ENCODE assay signal across 8 mouse cellular contexts in genomic region chr2:48624040-48624439, GRCm38 (mm10).
DNase-seq lines count a peak whose midpoint lies in the region; ATAC-seq lines count a peak whose summit lies in the region.
"Had no signal": no experiment of that assay in that cellular context is flagged by ENCODE, and none has a peak within 500 bp of the region (broad histone marks: within the 10 kb centered on the region; RNA-seq: fewer than 3 reads in every experiment).

No protein-coding gene starts in this region.

- H3K4me3 ChIP-seq in limb, embryonic 13.5 days: no peak overlapping the region
- H3K4me3 ChIP-seq in limb, embryonic 10.5 days: no peak overlapping the region
- H3K4me3 ChIP-seq in intestine, embryonic 15.5 days (replicated peaks): no peak overlapping the region
- H3K4me3 ChIP-seq in stomach, embryonic 15.5 days (replicated peaks): no peak overlapping the region
- no peak overlapping the region for H3K4me3 ChIP-seq in hindbrain, embryonic 14.5 days (replicated peaks; ENCODE audit: low read length)
- H3K4me3 ChIP-seq: liver, embryonic 13.5 days had no signal

- H3K4me2 ChIP-seq in limb, embryonic 13.5 days (replicated peaks): no peak overlapping the region
- H3K4me2 ChIP-seq in intestine, embryonic 15.5 days (replicated peaks): no peak overlapping the region
- H3K4me2 ChIP-seq in stomach, embryonic 15.5 days: no peak overlapping the region
- no peak overlapping the region for H3K4me2 ChIP-seq in hindbrain, embryonic 14.5 days (replicated peaks)
- H3K4me2 ChIP-seq: liver, embryonic 13.5 days had no signal

- no peak overlapping the region for H3K9ac ChIP-seq in limb, embryonic 13.5 days
- no peak overlapping the region for H3K9ac ChIP-seq in intestine, embryonic 15.5 days
- H3K9ac ChIP-seq in stomach, embryonic 15.5 days: no peak overlapping the region
- no peak overlapping the region for H3K9ac ChIP-seq in hindbrain, embryonic 14.5 days
- H3K9ac ChIP-seq: liver, embryonic 13.5 days had no signal

- DNase-seq in limb, embryonic 10.5 days (ENCODE audit: low spot score): no peak
- peak; percentile 23 to 60 for DNase-seq in left cerebral cortex, adult 9 months (ENCODE audit: low spot score in 2 of 2)
- DNase-seq in hindbrain, embryonic 14.5 days (ENCODE audit: low spot score): no peak
- no peak for DNase-seq in layer of hippocampus, adult 18-20 months (ENCODE audit: low spot score in 2 of 2)
- DNase-seq: liver, embryonic 13.5 days had no signal

- ATAC-seq in limb, embryonic 13.5 days (ENCODE audit: low FRiP score, low read depth): 0 out of 2 replicates have a peak, but pooled peaks have one; percentile 44
- ATAC-seq in intestine, embryonic 15.5 days: peak; percentile 88
- ATAC-seq in stomach, embryonic 15.5 days (ENCODE audit: insufficient read depth, low FRiP score, low read depth): 0 out of 2 replicates have a peak, but pooled peaks have one; percentile 14
- no peak for ATAC-seq in hindbrain, embryonic 14.5 days (ENCODE audit: low FRiP score)

- WGBS in limb, embryonic 13.5 days: 58% methylated on average over 6 of the region's 6 CpGs
- 68% methylated on average over 6 of the region's 6 CpGs for WGBS in limb, embryonic 10.5 days
- WGBS in intestine, embryonic 15.5 days: 34% methylated on average over 6 of the region's 6 CpGs
- WGBS in stomach, embryonic 15.5 days: 48% methylated on average over 6 of the region's 6 CpGs
- 59% methylated on average over 6 of the region's 6 CpGs for WGBS in hindbrain, embryonic 14.5 days

- no peaks in the 10 kb centered on the region for H3K36me3 ChIP-seq in limb, embryonic 13.5 days
- H3K36me3 ChIP-seq in limb, embryonic 10.5 days: no peaks in the 10 kb centered on the region
- H3K36me3 ChIP-seq in intestine, embryonic 15.5 days: no peaks in the 10 kb centered on the region
- H3K36me3 ChIP-seq in stomach, embryonic 15.5 days: no peaks in the 10 kb centered on the region
- no peaks in the 10 kb centered on the region for H3K36me3 ChIP-seq in hindbrain, embryonic 14.5 days (replicated peaks; ENCODE audit: control insufficient read depth, insufficient read depth)
- H3K36me3 ChIP-seq: liver, embryonic 13.5 days had no signal

- no peaks in the 10 kb centered on the region for H3K27me3 ChIP-seq in limb, embryonic 13.5 days
- no peaks in the 10 kb centered on the region for H3K27me3 ChIP-seq in limb, embryonic 10.5 days (ENCODE audit: low read depth, poor library complexity, severe bottlenecking)
- H3K27me3 ChIP-seq in intestine, embryonic 15.5 days (replicated peaks): no peaks in the 10 kb centered on the region
- H3K27me3 ChIP-seq in stomach, embryonic 15.5 days (replicated peaks): no peaks in the 10 kb centered on the region
- H3K27me3 ChIP-seq in hindbrain, embryonic 14.5 days (ENCODE audit: control insufficient read depth, insufficient read depth, low read length): no peaks in the 10 kb centered on the region
- H3K27me3 ChIP-seq: liver, embryonic 13.5 days had no signal

- H3K9me3 ChIP-seq in limb, embryonic 13.5 days: no peaks in the 10 kb centered on the region
- no peaks in the 10 kb centered on the region for H3K9me3 ChIP-seq in limb, embryonic 10.5 days (replicated peaks)
- H3K9me3 ChIP-seq in intestine, embryonic 15.5 days: no peaks in the 10 kb centered on the region
- no peaks in the 10 kb centered on the region for H3K9me3 ChIP-seq in stomach, embryonic 15.5 days
- no peaks in the 10 kb centered on the region for H3K9me3 ChIP-seq in hindbrain, embryonic 14.5 days (ENCODE audit: control insufficient read depth, low read length)
- H3K9me3 ChIP-seq: liver, embryonic 13.5 days had no signal

- H3K27ac ChIP-seq in limb, embryonic 13.5 days: no peak overlapping the region
- no peak overlapping the region for H3K27ac ChIP-seq in limb, embryonic 10.5 days
- H3K27ac ChIP-seq in intestine, embryonic 15.5 days: 0 out of 2 replicates have a peak overlapping the region, but pooled peaks have one; percentile 27
- H3K27ac ChIP-seq in stomach, embryonic 15.5 days: no peak overlapping the region; the same call in 1 of the 2 replicates
- no peak overlapping the region for H3K27ac ChIP-seq in hindbrain, embryonic 14.5 days
- H3K27ac ChIP-seq: liver, embryonic 13.5 days had no signal

- peaks cover 9% of the 10 kb centered on the region for H3K4me1 ChIP-seq in limb, embryonic 13.5 days
- peaks cover 5% of the 10 kb centered on the region for H3K4me1 ChIP-seq in limb, embryonic 10.5 days
- peaks cover 2% of the 10 kb centered on the region; the same call in 1 of the 2 replicates for H3K4me1 ChIP-seq in intestine, embryonic 15.5 days (replicated peaks)
- 0 out of 2 replicates have a peak, but pooled peaks cover 7% of the 10 kb centered on the region for H3K4me1 ChIP-seq in stomach, embryonic 15.5 days
- H3K4me1 ChIP-seq in hindbrain, embryonic 14.5 days (replicated peaks; ENCODE audit: control insufficient read depth, insufficient read depth, low read length): no peaks in the 10 kb centered on the region
- H3K4me1 ChIP-seq: liver, embryonic 13.5 days had no signal

Comparison
In these comparisons a context has a peak if more than half of its experiments do, and no peak if none do; other contexts are left out.
1. DNase-seq: peak in left cerebral cortex, adult 9 months (2 of 2); none in limb, embryonic 10.5 days (single experiment), hindbrain, embryonic 14.5 days (single experiment) and layer of hippocampus, adult 18-20 months (0 of 2).